Mouse (Mus musculus): Measurements from ENCODE around the gene Slc25a54.
A peak's percentile ranks its signal among the peaks of the same experiment; 100 is the strongest.

The Slc25a54 gene

DNA sequence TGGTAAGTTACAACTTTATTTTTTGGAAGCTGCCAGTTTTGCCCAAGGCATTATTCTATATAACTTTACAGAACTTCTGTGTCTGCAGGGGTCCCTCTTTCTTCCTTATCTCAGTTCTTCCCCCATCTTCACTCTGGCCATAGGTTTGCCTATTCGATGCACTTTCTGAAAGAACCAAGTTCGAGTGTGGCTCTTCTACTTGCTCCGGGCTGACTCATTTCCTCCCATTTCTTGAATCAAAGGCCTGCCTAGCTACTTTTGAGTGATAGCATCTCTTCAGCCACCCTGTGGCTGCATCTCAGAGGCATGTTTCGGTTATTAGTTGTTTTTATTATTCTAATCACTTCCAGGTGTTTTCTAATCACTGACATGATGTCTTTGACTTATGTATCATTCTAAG, 43.8 kb downstream of the Slc25a54 start:
- DNase-seq (ENCODE audit: extremely low spot score): peak; percentile 10

DNA sequence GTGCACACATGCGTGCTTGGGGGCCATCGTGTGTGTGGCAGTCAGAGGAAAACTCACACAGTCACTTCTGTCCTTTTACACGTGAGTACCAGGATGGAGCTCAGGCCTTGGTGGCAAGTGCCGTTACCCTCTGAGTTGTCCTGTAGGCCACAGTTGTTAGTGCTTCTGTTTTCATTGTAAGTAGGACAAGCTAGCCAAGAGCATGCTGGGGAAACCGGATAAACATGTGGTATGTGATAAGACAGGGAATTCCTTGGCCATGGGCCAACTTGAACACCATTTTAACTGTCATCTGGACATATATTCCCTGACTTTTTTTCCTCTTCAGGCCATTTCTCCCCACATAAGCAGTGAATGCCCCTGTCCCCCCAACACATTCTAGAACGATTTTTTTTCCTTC, 45.3 kb downstream of the Slc25a54 start:
- DNase-seq (ENCODE audit: extremely low spot score): no peak

DNA sequence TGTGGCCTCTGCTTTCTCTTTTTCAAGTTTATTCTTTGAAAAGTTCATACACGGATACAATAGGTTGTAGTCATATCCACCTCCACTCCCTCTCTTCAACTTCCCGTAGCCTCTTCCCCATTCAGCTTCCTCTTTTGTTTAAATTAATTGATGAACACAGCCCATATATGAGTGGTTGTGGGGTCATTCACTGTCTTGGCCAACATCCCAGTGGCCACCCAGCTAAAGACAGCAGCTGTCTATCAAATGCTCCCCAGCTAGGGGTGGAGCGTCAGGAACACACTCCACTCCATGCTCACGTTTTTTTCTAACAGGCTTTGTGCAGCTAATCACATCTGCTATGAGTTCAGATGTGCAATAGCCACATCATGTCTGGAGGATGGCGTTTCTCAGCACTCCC, 49.5 kb downstream of the Slc25a54 start:
- DNase-seq (ENCODE audit: extremely low spot score): no peak

DNA sequence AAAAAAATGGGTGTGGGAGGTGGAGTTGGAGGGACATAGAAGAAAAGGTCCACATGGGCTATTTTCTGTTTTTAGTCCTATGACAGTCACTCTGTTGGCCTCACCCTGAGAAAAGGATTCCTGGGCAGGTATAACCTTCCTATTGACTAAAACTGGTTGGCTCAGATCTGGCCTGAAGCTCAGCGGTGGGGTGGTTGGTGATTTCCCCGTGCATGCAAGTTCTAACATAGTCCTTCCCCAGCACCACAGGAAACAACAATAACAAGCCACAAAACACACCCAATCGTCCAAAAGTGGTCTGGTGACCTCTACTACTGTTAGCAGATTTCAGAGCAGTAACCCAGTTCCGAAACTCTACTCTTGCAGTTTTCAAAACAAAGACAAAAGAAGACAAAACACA, 52.7 kb downstream of the Slc25a54 start:
- no peak for DNase-seq (ENCODE audit: extremely low spot score)

DNA sequence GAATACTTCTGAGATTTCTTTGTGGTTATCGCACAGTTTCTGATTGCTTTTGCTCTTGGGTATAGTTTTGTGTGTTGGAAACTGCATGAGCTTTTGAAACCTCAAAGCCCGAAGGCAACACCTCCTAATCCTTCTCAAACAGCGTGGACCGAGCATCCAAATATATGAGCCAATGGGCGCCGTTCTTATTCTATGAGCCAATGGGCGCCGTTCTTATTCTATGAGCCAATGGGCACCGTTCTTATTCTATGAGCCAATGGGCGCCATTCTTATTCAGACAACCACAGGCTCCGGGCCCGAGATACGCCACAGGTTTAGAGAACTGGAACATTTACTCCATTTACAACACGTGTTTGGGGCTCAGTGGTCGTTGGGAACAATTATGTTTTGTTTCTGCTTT, 53.8 kb downstream of the Slc25a54 start:
- DNase-seq (ENCODE audit: extremely low spot score): no peak

DNA sequence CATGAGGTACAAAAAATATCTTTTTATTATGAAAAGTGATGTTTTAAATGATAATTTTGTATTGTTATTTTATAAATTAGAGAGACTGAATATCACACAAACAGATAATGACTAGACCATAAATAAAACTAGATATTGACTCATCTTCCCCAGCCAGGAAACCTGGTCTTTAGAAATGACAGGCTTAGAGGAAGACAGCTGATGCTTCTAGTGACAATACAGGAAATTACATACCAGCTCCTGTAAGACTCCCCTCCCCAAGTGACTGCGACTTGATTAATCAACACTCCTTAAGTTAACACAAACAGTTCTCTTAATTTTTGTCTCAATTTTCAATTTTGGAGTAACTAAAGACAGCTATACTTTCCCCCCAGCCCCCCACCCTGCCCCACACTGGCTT, 55.1 kb downstream of the Slc25a54 start:
- DNase-seq (ENCODE audit: extremely low spot score): no peak

DNA sequence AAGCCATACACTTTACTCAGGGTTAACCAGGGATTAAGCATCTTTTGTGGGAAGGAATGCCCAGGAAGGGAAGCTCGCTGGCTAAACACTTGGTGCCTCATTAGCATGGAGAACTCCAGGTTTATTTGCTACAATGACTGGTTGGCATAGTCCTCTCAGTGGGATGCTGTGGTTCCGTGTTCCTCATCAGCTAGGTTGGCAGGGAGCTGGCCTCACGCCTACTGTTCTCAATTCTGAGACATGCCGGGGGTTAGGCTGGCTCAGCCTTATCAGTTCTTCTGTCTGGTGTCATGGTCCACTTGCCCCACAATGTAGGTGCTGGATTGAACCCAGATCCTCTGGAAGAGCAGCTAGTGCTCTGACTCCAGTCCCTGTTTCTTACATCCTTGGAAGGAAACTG, 72.3 kb downstream of the Slc25a54 start:
- no peak for DNase-seq (ENCODE audit: extremely low spot score)

DNA sequence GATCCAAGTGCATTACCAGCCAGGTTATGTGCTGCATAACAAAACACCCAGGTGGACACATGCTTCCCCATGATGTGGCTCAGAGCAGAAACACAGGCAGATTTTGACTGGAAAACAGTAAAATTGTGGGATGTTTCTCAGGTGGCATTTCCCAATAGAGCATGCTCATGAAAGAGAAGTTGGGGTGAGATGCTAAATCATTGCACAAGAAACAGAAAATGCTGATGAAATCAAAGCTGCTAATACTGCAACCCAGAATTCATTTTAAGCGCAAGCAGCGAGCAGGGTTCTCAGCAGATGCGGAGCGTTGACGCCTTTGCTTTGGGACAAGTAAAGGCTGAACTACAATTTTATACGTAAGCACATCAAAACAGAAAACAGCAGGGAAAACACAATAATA, 73.1 kb downstream of the Slc25a54 start:
- DNase-seq (ENCODE audit: extremely low spot score): no peak

DNA sequence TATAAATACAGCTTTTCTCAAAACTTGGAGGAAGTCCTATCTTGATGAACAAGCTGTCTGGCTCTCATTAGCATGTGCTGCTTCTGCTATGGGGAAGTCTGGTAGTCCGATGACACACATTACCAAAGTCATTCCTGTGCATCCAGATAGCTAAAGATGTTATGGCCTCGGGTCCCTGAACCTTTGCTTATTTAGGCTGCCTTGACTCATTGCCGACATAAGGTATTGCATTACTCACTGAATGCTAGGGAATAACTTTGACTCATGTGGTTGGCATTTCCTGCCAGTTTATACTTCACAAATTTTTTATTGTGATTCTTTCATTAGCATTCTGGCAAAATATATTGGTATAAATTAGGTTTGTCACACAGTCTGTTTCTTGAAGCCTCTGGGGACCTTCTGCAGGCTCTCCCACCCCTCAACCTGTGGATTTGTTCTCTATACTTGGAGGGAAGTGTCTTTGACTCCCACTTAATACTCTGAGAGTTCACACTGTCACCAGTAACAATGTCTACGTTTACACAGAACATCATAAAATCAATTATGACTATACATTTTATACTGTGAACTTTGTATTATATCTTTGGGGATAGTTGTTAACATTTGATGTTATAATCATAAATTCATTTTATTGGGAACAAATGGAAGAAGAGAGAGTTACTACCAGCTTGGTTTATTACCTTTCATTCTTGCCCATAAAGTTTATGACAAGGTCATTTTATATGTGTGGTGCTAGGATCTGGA, 75.8 kb downstream of the Slc25a54 start:
- DNase-seq (ENCODE audit: extremely low spot score): no peak

DNA sequence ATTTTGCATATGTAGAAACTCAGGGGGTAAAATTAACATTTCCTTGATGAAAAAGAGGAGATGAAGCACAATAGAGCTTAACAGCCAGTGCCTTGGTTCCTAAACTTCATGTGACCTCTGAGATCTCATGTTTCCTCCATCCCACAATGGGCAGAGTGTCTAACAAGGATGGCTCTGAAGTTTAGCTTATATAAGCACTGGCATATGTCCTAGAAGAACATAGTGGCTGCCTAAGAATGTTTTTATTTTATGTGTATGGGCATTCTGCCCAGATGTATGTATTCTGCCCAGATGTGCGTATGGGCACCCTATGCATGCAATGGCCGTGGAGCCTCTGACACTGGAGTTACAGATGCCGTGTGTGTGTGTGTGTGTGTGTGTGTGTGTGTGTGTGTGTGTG, 77.2 kb downstream of the Slc25a54 start:
- DNase-seq (ENCODE audit: extremely low spot score): no peak

DNA sequence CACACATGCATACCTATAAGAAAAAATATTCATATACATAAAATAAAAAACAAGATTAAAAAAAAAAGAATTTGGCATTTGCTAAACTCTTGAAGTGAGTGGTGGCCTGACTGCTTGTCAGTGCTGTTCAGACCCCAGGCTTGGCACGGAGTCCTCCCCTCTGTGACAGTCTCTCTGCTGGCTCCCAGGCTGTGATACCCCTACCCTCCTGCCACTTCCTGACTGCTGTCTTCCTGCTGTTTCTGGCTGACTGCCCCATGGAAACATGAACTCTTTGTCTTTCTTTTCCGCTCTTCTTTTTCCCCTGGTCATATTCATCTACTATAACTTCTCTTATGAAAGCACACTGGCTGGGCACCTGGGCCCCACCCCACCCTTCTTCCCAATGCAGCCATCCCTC, 83.8 kb downstream of the Slc25a54 start:
- DNase-seq (ENCODE audit: extremely low spot score): no peak

DNA sequence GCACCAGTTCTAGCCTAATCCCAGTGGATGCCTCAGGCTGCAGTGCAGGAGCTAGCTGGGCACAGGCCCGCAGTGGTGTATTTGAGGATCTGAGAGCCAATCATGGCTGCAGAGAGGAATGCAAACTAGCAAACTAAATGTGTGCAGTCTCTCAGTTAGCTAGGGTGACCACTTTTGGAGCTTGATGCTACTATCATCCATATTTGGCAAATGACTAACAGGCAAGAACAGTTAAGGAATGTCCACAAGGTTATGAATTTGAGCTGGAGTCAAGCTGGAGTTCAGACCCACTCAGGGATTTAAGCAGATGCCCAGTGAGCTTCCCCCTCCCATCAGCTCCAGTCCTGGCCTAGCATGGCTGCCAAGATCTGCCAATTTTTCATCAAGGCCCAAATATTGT, 84.4 kb downstream of the Slc25a54 start:
- DNase-seq (ENCODE audit: extremely low spot score): no peak

DNA sequence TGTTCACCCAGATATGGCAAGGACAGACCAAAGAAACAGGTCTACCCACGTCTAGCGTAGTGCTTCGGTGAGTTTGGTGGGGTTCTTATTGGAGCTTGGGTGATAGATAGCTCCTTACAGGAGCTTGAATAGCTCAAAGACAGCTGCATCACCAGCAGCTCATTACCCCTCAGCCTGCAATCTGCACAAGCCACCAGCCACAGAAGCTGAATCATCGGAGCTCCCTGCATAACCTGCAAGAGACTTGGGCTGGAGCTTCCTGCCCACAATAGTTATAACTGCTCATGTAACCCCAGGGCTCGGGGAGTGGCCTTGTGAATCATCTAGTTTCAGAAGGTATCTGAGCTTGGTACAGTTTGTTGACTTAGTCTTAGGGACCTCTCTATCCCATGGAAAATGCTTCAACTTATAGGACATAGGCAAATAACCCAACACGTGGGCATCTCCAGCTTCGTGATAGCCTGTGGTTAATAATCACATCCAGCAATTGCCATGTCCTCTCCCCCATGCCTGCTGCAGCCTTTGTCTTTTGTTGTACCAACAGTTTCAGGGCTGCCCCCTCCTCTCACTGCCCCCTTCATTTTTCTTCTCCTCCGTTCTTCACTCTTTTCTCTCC, 85.1 kb downstream of the Slc25a54 start:
- DNase-seq (ENCODE audit: extremely low spot score): no peak

Data from embryo, embryonic 9.5 days (tissue).